In the genomic region with DNA sequence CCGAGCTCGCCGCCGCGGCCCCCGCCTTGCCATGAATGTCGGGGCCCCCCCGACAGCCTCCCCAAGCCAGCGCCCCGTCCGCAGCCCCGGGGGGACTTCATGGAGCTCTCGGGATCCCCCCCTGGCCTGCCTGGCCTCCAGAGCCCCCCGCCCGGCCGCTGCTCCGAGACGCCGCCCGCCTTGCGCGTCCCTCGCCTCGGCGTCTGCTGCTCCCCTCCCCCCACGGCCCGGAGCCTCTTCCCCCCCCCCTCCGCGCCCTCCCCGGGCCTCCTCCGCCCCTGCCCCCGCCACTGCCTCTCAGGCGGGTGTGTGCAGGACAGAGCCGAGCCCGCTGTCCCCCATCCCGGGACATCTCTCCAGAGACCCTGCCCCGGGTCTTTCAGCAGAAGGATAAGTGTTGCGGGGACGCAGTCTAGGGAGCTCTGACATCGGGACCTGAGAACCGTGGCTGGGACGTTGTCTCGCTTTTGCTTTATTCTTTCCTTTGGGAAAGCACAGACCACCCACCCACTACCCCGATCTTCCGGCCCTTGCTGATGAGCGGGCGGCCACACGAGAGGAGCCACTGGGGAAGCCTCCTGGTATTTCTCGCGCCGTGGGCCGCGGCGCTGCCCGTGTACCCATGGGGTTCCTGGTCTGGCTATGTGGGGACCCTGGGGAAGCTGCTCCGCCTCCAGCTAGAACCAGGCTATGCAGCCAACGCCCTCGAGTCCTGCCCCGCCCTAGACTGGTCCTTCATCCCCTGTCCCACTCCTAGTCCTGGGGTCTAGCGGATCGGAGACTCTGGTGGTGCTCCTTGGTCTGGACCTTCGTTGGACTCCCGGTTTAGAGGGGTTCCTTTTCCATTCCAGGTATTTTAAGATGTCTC, we compare ENCODE assay signal across 7 mouse cellular contexts. TPM values are rescaled to one million over a fixed set of nuclear protein-coding genes. Genes with fewer than 3 reads are reported as not detected.
DNase-seq lines count a peak whose midpoint lies in the region; ATAC-seq and TF ChIP-seq lines count a peak whose summit lies in the region.

No protein-coding gene starts in this region.

- no peak for TF ChIP-seq CTCF in thymus, adult 2 months (IDR thresholded peaks at IDR 0.05; ENCODE audit: borderline replicate concordance, control insufficient read depth, extremely low read depth, insufficient read depth, low read length, poor library complexity)

- H3K9ac ChIP-seq in forebrain, embryonic 16.5 days (replicated peaks; ENCODE audit: low read depth, low read length), result peak overlapping the region; percentile 65
- peak overlapping the region; percentile 87 for H3K9ac ChIP-seq in kidney, embryonic 15.5 days

- no peak overlapping the region for H3K27ac ChIP-seq in thymus, adult 2 months (ENCODE audit: control insufficient read depth, insufficient read depth, low read length)
- no peak overlapping the region for H3K27ac ChIP-seq in forebrain, embryonic 16.5 days (ENCODE audit: low read length)
- peak overlapping the region; percentile 91 for H3K27ac ChIP-seq in kidney, embryonic 15.5 days
- peak overlapping the region; percentile 93 for H3K27ac ChIP-seq in midbrain, embryonic 10.5 days (replicated peaks)

- no peak for TF ChIP-seq POLR2A in thymus, adult 2 months (IDR thresholded peaks at IDR 0.05; ENCODE audit: control insufficient read depth, extremely low read depth, insufficient read depth, low read length, poor library complexity)

- WGBS in thymus, adult 2 months, result 16% methylated on average over 63 of the region's 63 CpGs
- 2% methylated on average over 52 of the region's 63 CpGs for WGBS in forebrain, embryonic 16.5 days
- 3% methylated on average over 55 of the region's 63 CpGs for WGBS in kidney, embryonic 15.5 days
- 2% methylated on average over 53 of the region's 63 CpGs for WGBS in midbrain, embryonic 10.5 days

- H3K4me1 ChIP-seq in thymus, adult 2 months (replicated peaks; ENCODE audit: control insufficient read depth, insufficient read depth, low read length), result peaks cover 2% of the 10 kb centered on the region; the same call in 1 of the 2 replicates
- peaks cover 19% of the 10 kb centered on the region for H3K4me1 ChIP-seq in forebrain, embryonic 16.5 days (replicated peaks; ENCODE audit: control insufficient read depth, insufficient read depth, low read length)
- peaks cover 83% of the 10 kb centered on the region for H3K4me1 ChIP-seq in kidney, embryonic 15.5 days
- peaks cover 62% of the 10 kb centered on the region for H3K4me1 ChIP-seq in midbrain, embryonic 10.5 days

- H3K4me3 ChIP-seq in thymus, adult 2 months (ENCODE audit: control insufficient read depth, insufficient read depth, low read length), result no peak overlapping the region
- H3K4me3 ChIP-seq in forebrain, embryonic 16.5 days (replicated peaks; ENCODE audit: low read length), result peak overlapping the region; percentile 57
- peak overlapping the region; percentile 80 for H3K4me3 ChIP-seq in kidney, embryonic 15.5 days (replicated peaks)
- H3K4me3 ChIP-seq in midbrain, embryonic 10.5 days, result peak overlapping the region; percentile 81

- DNase-seq in thymus, postnatal 4 days, result peak; percentile 59
- no peak for DNase-seq in thymus, adult 2 months
- peak; percentile 73 for DNase-seq in midbrain, embryonic 10.5 days (ENCODE audit: low spot score)
- no peak for DNase-seq in MN1 (ENCODE audit: low spot score)
- DNase-seq in right cerebral cortex, postnatal 14 days, result no peak

- peak overlapping the region; percentile 82 for H3K4me2 ChIP-seq in forebrain, embryonic 16.5 days (ENCODE audit: low read length)
- H3K4me2 ChIP-seq in kidney, embryonic 15.5 days, result peak overlapping the region; percentile 91

- no peaks in the 10 kb centered on the region for H3K9me3 ChIP-seq in forebrain, embryonic 16.5 days (ENCODE audit: control insufficient read depth, low read length)
- H3K9me3 ChIP-seq in kidney, embryonic 15.5 days (replicated peaks), result no peaks in the 10 kb centered on the region
- H3K9me3 ChIP-seq in midbrain, embryonic 10.5 days (replicated peaks), result no peaks in the 10 kb centered on the region

- no peaks in the 10 kb centered on the region for H3K36me3 ChIP-seq in thymus, adult 2 months (ENCODE audit: control insufficient read depth, insufficient read depth, low read length)
- no peaks in the 10 kb centered on the region for H3K36me3 ChIP-seq in forebrain, embryonic 16.5 days (ENCODE audit: control insufficient read depth, insufficient read depth)
- H3K36me3 ChIP-seq in kidney, embryonic 15.5 days, result no peaks in the 10 kb centered on the region; the same call in 1 of the 2 replicates
- H3K36me3 ChIP-seq in midbrain, embryonic 10.5 days, result 0 out of 2 replicates have a peak, but pooled peaks cover 5% of the 10 kb centered on the region

- peak; percentile 11; the same call in 1 of the 2 replicates for ATAC-seq in forebrain, embryonic 16.5 days
- ATAC-seq in kidney, embryonic 15.5 days (replicated peaks; ENCODE audit: low FRiP score), result peak; percentile 30; the same call in 1 of the 2 replicates

- H3K27me3 ChIP-seq in thymus, adult 2 months (ENCODE audit: control insufficient read depth, insufficient read depth, low read length), result peaks cover 21% of the 10 kb centered on the region
- peaks cover 40% of the 10 kb centered on the region for H3K27me3 ChIP-seq in forebrain, embryonic 16.5 days (replicated peaks; ENCODE audit: control insufficient read depth, insufficient read depth, low read length)
- peaks cover 41% of the 10 kb centered on the region for H3K27me3 ChIP-seq in kidney, embryonic 15.5 days
- H3K27me3 ChIP-seq in midbrain, embryonic 10.5 days (ENCODE audit: low read depth, poor library complexity, severe bottlenecking), result peaks cover 85% of the 10 kb centered on the region

RNA-seq across cellular contexts. Expression of gene Myl3, which starts 2.0 kb away (rescaled TPM):
- polyA plus RNA-seq in thymus, adult 2 months (2012; rRNA removed), result 2.4 and 293 TPM in 2 replicates
- polyA plus RNA-seq in forebrain, embryonic 16.5 days (2015; fragmentation: Nextera tagmentation; extraction: Ambion mirVana), result 0.39 TPM in 1 of 2 replicates, not detected in the other
- 1.8 and 3.9 TPM in 2 replicates for polyA plus RNA-seq in kidney, embryonic 15.5 days (2015; fragmentation: Nextera tagmentation; extraction: Ambion mirVana)
- 0.36 and 0.51 TPM in 2 replicates for polyA plus RNA-seq in midbrain, embryonic 10.5 days (2016; fragmentation: Nextera tagmentation; extraction: Ambion mirVana)

RNA-seq across cellular contexts. Expression of gene Pth1r, which starts 3.3 kb away (rescaled TPM):
- 5.4 and 5.8 TPM in 2 replicates for polyA plus RNA-seq in thymus, adult 2 months (2012; rRNA removed)
- 6.4 and 8.4 TPM in 2 replicates for polyA plus RNA-seq in forebrain, embryonic 16.5 days (2015; fragmentation: Nextera tagmentation; extraction: Ambion mirVana)
- 67.1 and 70.1 TPM in 2 replicates for polyA plus RNA-seq in kidney, embryonic 15.5 days (2015; fragmentation: Nextera tagmentation; extraction: Ambion mirVana)
- 30.9 and 33.9 TPM in 2 replicates for polyA plus RNA-seq in midbrain, embryonic 10.5 days (2016; fragmentation: Nextera tagmentation; extraction: Ambion mirVana)

RNA-seq across cellular contexts. Expression of gene Prss42, which starts 54.3 kb away (rescaled TPM):
- not detected in 2 replicates for polyA plus RNA-seq in thymus, adult 2 months (2012; rRNA removed)
- polyA plus RNA-seq in forebrain, embryonic 16.5 days (2015; fragmentation: Nextera tagmentation; extraction: Ambion mirVana), result not detected in 2 replicates
- not detected in 2 replicates for polyA plus RNA-seq in kidney, embryonic 15.5 days (2015; fragmentation: Nextera tagmentation; extraction: Ambion mirVana)
- not detected in 2 replicates for polyA plus RNA-seq in midbrain, embryonic 10.5 days (2016; fragmentation: Nextera tagmentation; extraction: Ambion mirVana)

Comparison
In these comparisons a context has a peak if more than half of its experiments do, and no peak if none do; other contexts are left out.
1. DNase-seq: peak in thymus, postnatal 4 days (single experiment) and midbrain, embryonic 10.5 days (single experiment); none in thymus, adult 2 months (single experiment), MN1 (single experiment) and right cerebral cortex, postnatal 14 days (single experiment).
2. H3K27ac ChIP-seq: peak in kidney, embryonic 15.5 days (single experiment) and midbrain, embryonic 10.5 days (single experiment); none in thymus, adult 2 months (single experiment) and forebrain, embryonic 16.5 days (single experiment).